Mouse (Mus musculus): Measurements from ENCODE around the gene Gm5538. TPM values are rescaled to one million over a fixed set of nuclear protein-coding genes. Genes with fewer than 3 reads are reported as not detected.

The Gm5538 gene
- not detected in 4 replicates for total RNA-seq (2023; ENCODE audit: inconsistent age)

GRCm38 (mm10) chr3:59729490-59729889 is at the start of gene Gm5538:
TSS of gene Gm5538 (plus strand) at chr3:59729790.

Other genes with a start within 250 kb of the Gm5538 start
- gene Gm8298, start 131.3 kb downstream of the Gm5538 start, total RNA-seq (2023; ENCODE audit: inconsistent age): not detected in 4 replicates
- not detected in 4 replicates for gene C130079G13Rik, start 195.4 kb downstream of the Gm5538 start, total RNA-seq (2023; ENCODE audit: inconsistent age)

All from B cell, adult (primary cell).